In the genomic region with DNA sequence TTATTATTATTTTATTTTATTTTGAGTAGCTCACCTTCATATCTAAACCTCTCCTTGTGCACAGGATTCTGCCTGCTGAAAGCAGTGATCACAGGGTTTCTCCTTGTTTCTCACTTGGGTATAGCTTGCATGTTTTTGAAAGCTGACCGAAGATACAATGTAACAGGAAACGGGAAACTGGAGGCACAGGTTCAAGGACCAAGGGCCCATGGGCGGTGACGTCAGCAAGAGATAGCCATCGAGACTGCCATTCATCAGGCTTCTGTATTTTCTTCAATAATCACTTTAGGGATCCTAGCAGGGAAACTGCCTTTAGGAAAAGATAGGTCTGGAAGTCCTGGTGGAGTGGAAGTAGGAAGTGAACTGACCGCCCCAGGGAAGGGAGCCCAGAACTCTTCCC, we compare ENCODE assay signal across 17 mouse cellular contexts.
"Had no signal": no experiment of that assay in that cellular context is flagged by ENCODE, and none has a peak within 500 bp of the region (broad histone marks: within the 10 kb centered on the region; RNA-seq: fewer than 3 reads in every experiment).

No protein-coding gene starts in this region.

- H3K9ac ChIP-seq: neural tube, embryonic 12.5 days; neural tube, embryonic 15.5 days; stomach, embryonic 15.5 days had no signal

- H3K4me2 ChIP-seq: neural tube, embryonic 12.5 days; neural tube, embryonic 13.5 days; neural tube, embryonic 15.5 days; stomach, embryonic 15.5 days had no signal

- H3K9me3 ChIP-seq: neural tube, embryonic 15.5 days; stomach, embryonic 15.5 days had no signal

- H3K27me3 ChIP-seq: stomach, embryonic 15.5 days had no signal

- H3K4me3 ChIP-seq: neural tube, embryonic 12.5 days; neural tube, embryonic 13.5 days; neural tube, embryonic 15.5 days; stomach, embryonic 15.5 days had no signal

- H3K27ac ChIP-seq: neural tube, embryonic 12.5 days; neural tube, embryonic 13.5 days; neural tube, embryonic 15.5 days; stomach, embryonic 15.5 days; stomach, postnatal 0 days had no signal

- DNase-seq: retina, postnatal 1 day; right cerebral cortex, adult 18-20 months; right cerebral cortex, postnatal 14 days; right cerebral cortex, postnatal 25 days; right cerebral cortex, postnatal 4 days; spleen, adult 18-20 months; thymus, adult 18-20 months; thymus, adult 2 months; thymus, postnatal 14 days; thymus, postnatal 25 days; thymus, postnatal 36 days; thymus, postnatal 4 days had no signal
